Mouse (Mus musculus) stomach, embryonic 14.5 days (tissue): Measurements from ENCODE around the gene Cyp2d11. TPM values are rescaled to one million over a fixed set of nuclear protein-coding genes. Genes with fewer than 3 reads are reported as not detected.
A peak's percentile ranks its signal among the peaks of the same experiment; 100 is the strongest.
"Not testable (repeated sequence)": the region's sequence is repeated elsewhere in the genome, so short reads cannot be mapped to it uniquely, and the experiment has no call there.

Experiments
- ATAC-seq: fragments of 200-750 bp; cut with Nextera tagmentation; 2 replicates; pipeline ENCODE4 v1.8.0; 2017; ENCODE audit warnings: low read depth, moderate TSS enrichment; ENCODE audit not compliant: insufficient number of reproducible peaks, insufficient read depth, low FRiP score
- H3K27ac ChIP-seq: fragments of 300-500 bp; sonication (generic); 2 replicates; pipeline ENCODE4 v1.5.1; 2014; ENCODE audit warnings: mild to moderate bottlenecking, low read length, moderate library complexity, mixed read lengths
- H3K27me3 ChIP-seq: fragments of 300-500 bp; sonication (generic); 2 replicates; pipeline ENCODE4 v1.6.1; 2014; ENCODE audit warnings: low read length, control low read depth, mixed read lengths; ENCODE audit not compliant: control insufficient read depth, insufficient read depth
- H3K36me3 ChIP-seq: fragments of 300-500 bp; sonication (generic); 2 replicates; pipeline ENCODE4 v1.6.1; 2014; ENCODE audit warnings: mild to moderate bottlenecking, control low read depth, low read length, moderate library complexity, mixed read lengths; ENCODE audit not compliant: control insufficient read depth, insufficient read depth
- H3K4me1 ChIP-seq: fragments of 300-500 bp; sonication (generic); 2 replicates; pipeline ENCODE4 v1.6.1; 2014; ENCODE audit warnings: low read length, control low read depth, mixed read lengths; ENCODE audit not compliant: control insufficient read depth, insufficient read depth
- H3K4me2 ChIP-seq: fragments of 300-500 bp; sonication (generic); replicated peaks from 2 replicates; pipeline ENCODE4 v1.6.1; 2014; ENCODE audit warnings: low read depth, low read length, control low read depth
- H3K4me3 ChIP-seq: fragments of 300-500 bp; sonication (generic); 2 replicates; pipeline ENCODE4 v1.5.1; 2014; ENCODE audit warnings: low read depth, low read length, control low read depth
- H3K9ac ChIP-seq: fragments of 300-500 bp; sonication (generic); replicated peaks from 2 replicates; pipeline ENCODE4 v1.6.1; 2014; ENCODE audit warnings: low read depth, mild to moderate bottlenecking, control low read depth, low read length, moderate library complexity, mixed read lengths
- H3K9me3 ChIP-seq: fragments of 300-500 bp; sonication (generic); 2 replicates; pipeline ENCODE4 v1.6.1; 2016; ENCODE audit warnings: low read depth, low read length, control low read depth; ENCODE audit not compliant: control insufficient read depth
- WGBS: fragments of 180-500 bp; shearing (Covaris S2); extraction: QIAGEN DNeasy Blood & Tissue Kit; methylation state at CpG from one replicate; pipeline ENCODE4 v1.1.7; 2014; 5-methylcytosine and 5-hydroxymethylcytosine counted together
- polyA plus RNA-seq: library from polyadenylated mRNA; unstranded; fragments of >200 nt; fragmentation: Nextera tagmentation; extraction: Ambion mirVana; gene quantifications from 2 replicates; pipeline ENCODE4 v1.2.1, GENCODE M21; 2014

The Cyp2d11 gene
- polyA plus RNA-seq = not detected in 2 replicates

DNA sequence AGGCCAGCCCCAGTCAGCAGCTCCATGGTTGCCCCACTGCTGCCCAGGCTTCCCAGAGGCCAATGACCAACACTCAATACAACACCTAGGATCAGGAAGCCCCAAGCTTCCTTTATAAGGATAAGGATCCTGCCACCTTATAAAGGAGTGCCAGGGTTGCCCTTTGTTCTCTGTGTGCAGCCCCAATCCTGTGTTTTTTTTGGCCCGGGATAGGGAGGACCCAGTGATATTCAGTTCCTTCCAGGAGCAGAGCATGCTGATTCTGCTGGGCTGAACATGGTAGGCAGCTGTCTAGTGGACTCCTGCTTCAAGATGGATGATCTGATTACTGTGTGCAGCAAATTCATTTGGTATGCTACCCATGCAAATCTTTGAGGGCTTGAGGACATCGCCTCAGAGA, at the start of gene Cyp2d11:
Gene Cyp2d11, minus strand, starts transcription at position 101 of the 400 bp plus-strand sequence.
- WGBS = 89% methylated on average over 2 of the region's 2 CpGs
- not testable (repeated sequence) for H3K9me3 ChIP-seq, H3K27ac ChIP-seq, H3K4me1 ChIP-seq, ATAC-seq, H3K36me3 ChIP-seq, H3K9ac ChIP-seq, H3K4me3 ChIP-seq, H3K27me3 ChIP-seq, H3K4me2 ChIP-seq

DNA sequence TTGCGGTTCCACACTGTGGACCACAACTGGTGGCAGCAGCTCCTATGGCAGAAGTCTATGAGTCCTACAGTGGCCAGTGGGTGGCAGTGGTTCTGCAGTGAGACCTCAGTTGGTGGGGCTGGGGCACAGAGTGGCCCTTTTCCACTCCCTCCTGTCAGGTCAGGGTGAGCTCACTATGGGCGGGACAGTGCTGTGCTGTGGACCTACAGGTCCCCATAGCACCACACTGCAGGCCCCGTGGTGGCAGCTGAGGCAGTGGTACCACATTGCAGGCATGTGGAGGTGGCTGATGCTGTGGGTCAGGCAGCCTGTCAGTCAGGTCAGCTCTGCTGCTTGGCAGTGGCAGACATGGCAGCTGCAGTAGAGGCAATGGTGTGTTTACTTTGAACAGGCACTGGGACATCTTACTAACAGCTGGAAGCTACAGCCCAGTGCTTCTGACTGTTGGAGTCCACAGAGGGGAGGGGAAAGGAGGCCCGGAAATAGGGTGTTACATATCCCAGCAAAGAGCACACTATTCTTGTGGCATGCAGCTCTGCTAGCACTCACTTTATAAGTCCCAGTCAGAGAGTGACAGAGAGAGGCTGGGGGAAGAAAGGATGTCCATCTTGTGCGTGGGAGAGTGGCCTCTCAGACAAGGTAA, 44.3 kb upstream of the Cyp2d11 start:
- 52% methylated on average over 5 of the region's 5 CpGs for WGBS
- no peaks in the 10 kb centered on the region; the same call in 1 of the 2 replicates for H3K4me1 ChIP-seq
- 0 out of 2 replicates have a peak, but pooled peaks have one; percentile 18 for ATAC-seq
- peaks cover 6% of the 10 kb centered on the region; the same call in 1 of the 2 replicates for H3K9me3 ChIP-seq
- no peak overlapping the region for H3K27ac ChIP-seq
- H3K4me2 ChIP-seq = no peak overlapping the region
- H3K4me3 ChIP-seq = no peak overlapping the region
- no peak overlapping the region for H3K9ac ChIP-seq
- H3K36me3 ChIP-seq = no peaks in the 10 kb centered on the region
- H3K27me3 ChIP-seq = no peaks in the 10 kb centered on the region

DNA sequence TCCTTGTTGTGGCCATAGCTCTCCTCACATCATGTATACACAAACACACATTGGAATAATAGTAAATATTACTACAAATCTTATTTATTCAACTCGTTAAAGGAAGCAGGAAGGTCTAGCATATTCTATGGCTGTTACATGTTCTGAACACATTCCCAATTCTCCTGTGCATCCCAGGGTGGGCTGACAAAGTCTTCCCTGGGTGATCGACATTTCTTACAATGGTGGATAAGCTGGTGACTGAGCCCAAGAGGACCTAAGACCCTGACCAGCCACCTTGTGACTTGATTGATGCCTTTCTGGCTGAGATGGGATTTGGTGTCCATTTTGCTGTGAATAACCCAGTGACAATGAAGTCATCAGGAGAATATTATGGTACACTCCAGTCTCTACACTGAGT, 41.8 kb upstream of the Cyp2d11 start:
- no peak overlapping the region for H3K4me2 ChIP-seq
- ATAC-seq = no peak
- no peaks in the 10 kb centered on the region for H3K36me3 ChIP-seq
- no peaks in the 10 kb centered on the region for H3K27me3 ChIP-seq
- H3K4me3 ChIP-seq = no peak overlapping the region
- peaks cover 6% of the 10 kb centered on the region; the same call in 1 of the 2 replicates for H3K9me3 ChIP-seq
- no peaks in the 10 kb centered on the region; the same call in 1 of the 2 replicates for H3K4me1 ChIP-seq
- no peak overlapping the region for H3K9ac ChIP-seq
- no peak overlapping the region for H3K27ac ChIP-seq
- 67% methylated on average over 2 of the region's 2 CpGs for WGBS

DNA sequence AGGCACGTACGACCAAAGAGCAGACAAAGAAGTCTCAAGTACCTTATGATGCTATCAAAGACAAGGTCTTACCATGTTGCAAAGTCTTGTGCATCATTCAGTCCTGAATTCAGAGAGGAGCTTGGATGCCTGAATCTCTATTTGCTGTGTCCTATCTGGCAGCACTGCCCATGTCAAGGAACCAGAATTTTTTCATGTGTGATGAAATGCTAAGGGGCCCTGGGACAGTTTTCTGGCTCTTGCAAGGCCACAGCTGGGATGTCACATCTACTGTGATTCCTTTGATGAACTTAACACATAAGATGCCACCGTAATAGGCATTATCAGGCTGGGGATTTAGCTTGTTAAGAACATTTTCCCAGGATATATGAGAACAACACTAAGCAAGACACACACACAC, 41.2 kb upstream of the Cyp2d11 start:
- H3K9me3 ChIP-seq = peaks cover 6% of the 10 kb centered on the region; the same call in 1 of the 2 replicates

DNA sequence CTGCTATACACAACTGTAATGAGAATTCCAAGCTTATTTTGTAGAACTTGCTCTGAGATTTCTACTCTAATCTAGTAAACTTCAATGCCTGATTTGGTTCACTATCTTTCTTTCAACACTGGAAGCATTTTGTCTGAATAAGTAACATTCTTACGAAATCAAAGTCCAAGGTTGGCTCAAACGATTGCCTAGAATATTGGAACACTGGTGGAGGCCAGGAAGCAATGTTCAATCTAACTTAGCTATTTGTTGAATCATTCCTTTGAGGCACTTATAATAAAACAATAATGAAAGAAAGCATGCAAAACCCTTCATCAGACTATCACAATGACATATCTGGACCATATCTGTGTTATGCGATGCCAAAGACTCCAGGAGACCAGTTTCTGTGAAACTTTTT, 40.7 kb upstream of the Cyp2d11 start:
- no peak overlapping the region for H3K9ac ChIP-seq
- H3K27me3 ChIP-seq = no peaks in the 10 kb centered on the region
- no peak overlapping the region for H3K4me3 ChIP-seq
- H3K27ac ChIP-seq = no peak overlapping the region
- H3K9me3 ChIP-seq = peaks cover 9% of the 10 kb centered on the region; the same call in 1 of the 2 replicates
- ATAC-seq = no peak
- no peaks in the 10 kb centered on the region for H3K36me3 ChIP-seq
- H3K4me1 ChIP-seq = no peaks in the 10 kb centered on the region; the same call in 1 of the 2 replicates
- no peak overlapping the region for H3K4me2 ChIP-seq
- 94% methylated on average over 3 of the region's 3 CpGs for WGBS

More for the DNA sequence above, 41.2 kb upstream of the Cyp2d11 start:
- Histone ChIP-seq H3K9ac (no peak overlapping the region), H3K4me3 (no peak overlapping the region), H3K27me3 (no peaks in the 10 kb centered on the region), H3K4me1 (no peaks in the 10 kb centered on the region; the same call in 1 of the 2 replicates), H3K36me3 (no peaks in the 10 kb centered on the region), H3K4me2 (no peak overlapping the region), H3K27ac (no peak overlapping the region)
- ATAC-seq = no peak
- 85% methylated on average over 3 of the region's 3 CpGs for WGBS

DNA sequence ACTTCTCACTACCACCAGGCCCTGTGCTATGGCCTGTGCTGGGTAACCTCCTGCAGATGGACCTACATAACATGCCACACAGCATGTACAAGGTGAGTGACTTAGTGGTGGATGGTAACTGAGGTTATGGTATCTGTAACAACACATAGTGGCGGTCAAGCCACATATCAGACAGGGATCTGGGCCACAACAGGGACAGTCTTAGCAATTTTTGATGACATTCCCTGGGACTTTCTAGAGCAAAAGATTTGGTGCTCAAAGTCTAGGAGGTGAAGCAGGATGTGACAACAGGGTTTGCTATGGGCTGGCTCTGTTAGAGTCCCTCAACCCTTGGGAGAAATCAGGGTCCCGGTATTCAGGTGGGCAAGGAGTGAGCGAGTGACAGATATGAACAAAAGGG, 39.8 kb upstream of the Cyp2d11 start:
- no peak overlapping the region for H3K9ac ChIP-seq
- no peaks in the 10 kb centered on the region for H3K27me3 ChIP-seq
- 96% methylated on average over 3 of the region's 3 CpGs for WGBS
- H3K4me1 ChIP-seq = no peaks in the 10 kb centered on the region; the same call in 1 of the 2 replicates
- no peak overlapping the region for H3K4me3 ChIP-seq
- H3K27ac ChIP-seq = no peak overlapping the region
- peaks cover 9% of the 10 kb centered on the region; the same call in 1 of the 2 replicates for H3K9me3 ChIP-seq
- H3K4me2 ChIP-seq = no peak overlapping the region
- ATAC-seq = no peak
- no peaks in the 10 kb centered on the region for H3K36me3 ChIP-seq

DNA sequence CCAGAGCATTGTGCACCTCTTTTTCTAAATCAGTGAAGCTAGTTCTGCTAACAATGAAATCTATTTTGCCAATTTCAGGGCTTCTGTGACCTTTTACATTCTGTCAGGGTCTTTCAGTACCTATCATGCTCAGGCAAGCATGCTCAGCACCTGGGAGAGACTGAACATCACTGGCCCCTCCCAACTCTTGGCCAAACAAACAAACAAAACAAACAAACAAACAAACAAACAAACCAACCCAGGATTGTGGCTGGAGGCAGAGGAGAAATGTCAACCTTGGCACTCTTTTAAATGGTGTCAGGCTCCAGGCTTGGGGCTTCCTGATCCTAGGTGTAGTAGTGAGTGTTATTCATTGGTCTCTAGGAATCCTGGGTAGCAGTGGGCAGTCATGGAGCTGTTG, 39.3 kb upstream of the Cyp2d11 start, which contains the start of gene Cyp2d9:
Gene Cyp2d9, plus strand, starts transcription at position 301 of the 400 bp plus-strand sequence.
- no peak within 1 kb of the TSS for H3K9ac ChIP-seq
- H3K36me3 ChIP-seq = no peaks in the 10 kb centered on the region
- H3K27ac ChIP-seq = no peak within 1 kb of the TSS
- no peaks in the 10 kb centered on the region for H3K27me3 ChIP-seq
- H3K4me2 ChIP-seq = no peak within 1 kb of the TSS
- H3K9me3 ChIP-seq = peaks cover 9% of the 10 kb centered on the region; the same call in 1 of the 2 replicates
- ATAC-seq = no peak
- no peaks in the 10 kb centered on the region for H3K4me1 ChIP-seq
- no peak within 1 kb of the TSS for H3K4me3 ChIP-seq

DNA sequence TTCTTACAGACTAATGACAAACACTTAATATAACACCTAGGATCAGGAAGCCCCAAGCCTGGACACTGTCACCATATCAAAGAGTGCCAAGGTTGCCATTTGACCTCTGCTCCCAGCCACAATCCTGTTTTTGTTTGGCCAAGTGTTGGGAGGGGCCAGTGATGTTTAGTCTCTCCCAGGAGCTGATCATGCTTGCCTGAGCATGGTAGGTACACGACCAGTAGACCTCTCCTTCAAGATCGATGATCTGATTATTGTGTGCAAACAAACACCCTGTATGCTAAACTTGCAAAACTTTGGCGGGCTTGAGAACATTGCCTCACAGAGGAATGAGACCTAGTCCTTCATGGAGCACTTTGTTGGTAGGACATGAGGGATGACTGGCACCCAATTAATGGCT, 29.6 kb upstream of the Cyp2d11 start:
- H3K4me1 ChIP-seq = no peaks in the 10 kb centered on the region
- H3K4me3 ChIP-seq = no peak overlapping the region
- no peaks in the 10 kb centered on the region for H3K9me3 ChIP-seq
- H3K36me3 ChIP-seq = no peaks in the 10 kb centered on the region
- no peak overlapping the region for H3K4me2 ChIP-seq
- 71% methylated on average over 3 of the region's 3 CpGs for WGBS
- no peak for ATAC-seq
- H3K27me3 ChIP-seq = no peaks in the 10 kb centered on the region
- H3K27ac ChIP-seq = no peak overlapping the region
- H3K9ac ChIP-seq = no peak overlapping the region
